Mouse (Mus musculus) ovary, postnatal 10 days (tissue): Measurements from ENCODE around the gene Crip1.
A peak's percentile ranks its signal among the peaks of the same experiment; 100 is the strongest.

Experiments
- DNase-seq: peaks from one replicate; pipeline ENCODE4 v3.0.0; 2022; ENCODE audit warnings: low spot score

The Crip1 gene

GRCm38 (mm10) chr12:113148381-113149035 lies 2.4 kb downstream of the Crip1 start:
- DNase-seq, result no peak

- no peak for DNase-seq
Measured at GRCm38 (mm10) chr12:113149341-113149740, 3.2 kb downstream of the Crip1 start.

- DNase-seq, result no peak
Measured at GRCm38 (mm10) chr12:113149896-113150295, 3.8 kb downstream of the Crip1 start.

- DNase-seq, result no peak
Measured at GRCm38 (mm10) chr12:113150591-113150990, 4.5 kb downstream of the Crip1 start.

GRCm38 (mm10) chr12:113151046-113151445 lies 4.9 kb downstream of the Crip1 start:
- DNase-seq, result no peak

GRCm38 (mm10) chr12:113151661-113152271 lies 5.7 kb downstream of the Crip1 start:
- DNase-seq, result no peak

- DNase-seq, result no peak
Measured at GRCm38 (mm10) chr12:113152272-113152661, 6.2 kb downstream of the Crip1 start.

- DNase-seq, result no peak
Measured at GRCm38 (mm10) chr12:113152991-113153525, 6.9 kb downstream of the Crip1 start.

- DNase-seq, result no peak
Measured at GRCm38 (mm10) chr12:113153971-113154370, 7.9 kb downstream of the Crip1 start.

- DNase-seq, result no peak
Measured at GRCm38 (mm10) chr12:113154747-113155075, 8.6 kb downstream of the Crip1 start.

GRCm38 (mm10) chr12:113155076-113155771 lies 9.1 kb downstream of the Crip1 start:
- DNase-seq, result peak; percentile 37

GRCm38 (mm10) chr12:113155887-113156539 lies 9.9 kb downstream of the Crip1 start, which contains the start of gene Tedc1:
Gene Tedc1, plus strand, starts transcription at chr12:113156421.
- DNase-seq, result peak; percentile 97

- no peak for DNase-seq
Measured at GRCm38 (mm10) chr12:113156540-113156929, 10.4 kb downstream of the Crip1 start.

GRCm38 (mm10) chr12:113157002-113157401 lies 10.9 kb downstream of the Crip1 start:
- no peak for DNase-seq

GRCm38 (mm10) chr12:113157521-113157920 lies 11.4 kb downstream of the Crip1 start:
- DNase-seq, result no peak

GRCm38 (mm10) chr12:113157971-113158370 lies 11.9 kb downstream of the Crip1 start:
- DNase-seq, result no peak

- no peak for DNase-seq
Measured at GRCm38 (mm10) chr12:113163561-113164006, 17.5 kb downstream of the Crip1 start.

GRCm38 (mm10) chr12:113168031-113168536 lies 22.0 kb downstream of the Crip1 start:
- no peak for DNase-seq

- DNase-seq, result no peak
Measured at GRCm38 (mm10) chr12:113176960-113177725, 31.0 kb downstream of the Crip1 start.

- DNase-seq, result no peak
Measured at GRCm38 (mm10) chr12:113181020-113181419, 34.9 kb downstream of the Crip1 start.

GRCm38 (mm10) chr12:113184945-113185344 lies 38.8 kb downstream of the Crip1 start:
- no peak for DNase-seq
